Mouse (Mus musculus): ENCODE results near the gene Il1r1. TPM values are rescaled to one million over a fixed set of nuclear protein-coding genes. Genes with fewer than 3 reads are reported as not detected.

Il1r1 gene
- polyA plus RNA-seq (2014; fragmentation: Nextera tagmentation; extraction: Ambion mirVana): 7.9 and 9.8 TPM in 2 replicates

GRCm38 (mm10) chr1:40224539-40225284, at the start of gene Il1r1:
Gene Il1r1, plus strand, starts transcription at chr1:40225080.
- 30% methylated on average over 12 of the region's 12 CpGs for WGBS (ENCODE audit: insufficient replicate concordance)
- peak within 1 kb of the TSS; percentile 41 for H3K4me2 ChIP-seq
- H3K36me3 ChIP-seq (ENCODE audit: control insufficient read depth, insufficient read depth, low read length): no peaks in the 10 kb centered on the region
- H3K9ac ChIP-seq (ENCODE audit: low read depth, low read length): no peak within 1 kb of the TSS
- H3K9me3 ChIP-seq (replicated peaks; ENCODE audit: control insufficient read depth, low read length): no peaks in the 10 kb centered on the region
- H3K4me1 ChIP-seq (ENCODE audit: control insufficient read depth, insufficient read depth, low read length): peaks cover 4% of the 10 kb centered on the region; the same call in 1 of the 2 replicates
- 0 out of 2 replicates have a peak within 1 kb of the TSS, but pooled peaks have one; percentile 12 for H3K4me3 ChIP-seq (ENCODE audit: low read depth, low read length)
- ATAC-seq (replicated peaks; ENCODE audit: insufficient number of reproducible peaks, low FRiP score, low TSS enrichment): no peak
- no peaks in the 10 kb centered on the region for H3K27me3 ChIP-seq (ENCODE audit: control insufficient read depth, insufficient read depth, low read length)
- H3K27ac ChIP-seq (ENCODE audit: low read depth, low read length): peak within 1 kb of the TSS; percentile 46; the same call in 1 of the 2 replicates

- Histone ChIP-seq H3K4me3 (ENCODE audit: low read depth, low read length) (no peak overlapping the region), H3K9me3 (replicated peaks; ENCODE audit: control insufficient read depth, low read length) (no peaks in the 10 kb centered on the region), H3K27me3 (ENCODE audit: control insufficient read depth, insufficient read depth, low read length) (no peaks in the 10 kb centered on the region), H3K9ac (ENCODE audit: low read depth, low read length) (no peak overlapping the region), H3K4me1 (ENCODE audit: control insufficient read depth, insufficient read depth, low read length) (peaks cover 4% of the 10 kb centered on the region; the same call in 1 of the 2 replicates), H3K36me3 (ENCODE audit: control insufficient read depth, insufficient read depth, low read length) (no peaks in the 10 kb centered on the region), H3K27ac (ENCODE audit: low read depth, low read length) (no peak overlapping the region), H3K4me2 (no peak overlapping the region)
- ATAC-seq (replicated peaks; ENCODE audit: insufficient number of reproducible peaks, low FRiP score, low TSS enrichment): no peak
- 82% methylated on average over 5 of the region's 5 CpGs for WGBS (ENCODE audit: insufficient replicate concordance)
Measured at GRCm38 (mm10) chr1:40175123-40175522, 49.8 kb upstream of the Il1r1 start.

GRCm38 (mm10) chr1:40175797-40176196, 49.1 kb upstream of the Il1r1 start:
- no peak for ATAC-seq (replicated peaks; ENCODE audit: insufficient number of reproducible peaks, low FRiP score, low TSS enrichment)
- Histone ChIP-seq H3K4me1 (ENCODE audit: control insufficient read depth, insufficient read depth, low read length) (peaks cover 4% of the 10 kb centered on the region; the same call in 1 of the 2 replicates), H3K27ac (ENCODE audit: low read depth, low read length) (no peak overlapping the region), H3K9ac (ENCODE audit: low read depth, low read length) (no peak overlapping the region), H3K36me3 (ENCODE audit: control insufficient read depth, insufficient read depth, low read length) (no peaks in the 10 kb centered on the region), H3K4me2 (no peak overlapping the region), H3K9me3 (replicated peaks; ENCODE audit: control insufficient read depth, low read length) (no peaks in the 10 kb centered on the region), H3K4me3 (ENCODE audit: low read depth, low read length) (no peak overlapping the region), H3K27me3 (ENCODE audit: control insufficient read depth, insufficient read depth, low read length) (no peaks in the 10 kb centered on the region)
- 93% methylated on average over 1 of the region's 1 CpGs for WGBS (ENCODE audit: insufficient replicate concordance)

- Histone ChIP-seq H3K36me3 (ENCODE audit: control insufficient read depth, insufficient read depth, low read length) (no peaks in the 10 kb centered on the region), H3K9me3 (replicated peaks; ENCODE audit: control insufficient read depth, low read length) (no peaks in the 10 kb centered on the region), H3K27ac (ENCODE audit: low read depth, low read length) (peak overlapping the region; percentile 62), H3K27me3 (ENCODE audit: control insufficient read depth, insufficient read depth, low read length) (no peaks in the 10 kb centered on the region), H3K4me3 (ENCODE audit: low read depth, low read length) (no peak overlapping the region), H3K4me1 (ENCODE audit: control insufficient read depth, insufficient read depth, low read length) (peaks cover 12% of the 10 kb centered on the region), H3K9ac (ENCODE audit: low read depth, low read length) (no peak overlapping the region), H3K4me2 (no peak overlapping the region)
- ATAC-seq (replicated peaks; ENCODE audit: insufficient number of reproducible peaks, low FRiP score, low TSS enrichment): no peak
- WGBS (ENCODE audit: insufficient replicate concordance): 48% methylated on average over 4 of the region's 4 CpGs
Measured at GRCm38 (mm10) chr1:40179031-40179430, 45.8 kb upstream of the Il1r1 start.

DNA sequence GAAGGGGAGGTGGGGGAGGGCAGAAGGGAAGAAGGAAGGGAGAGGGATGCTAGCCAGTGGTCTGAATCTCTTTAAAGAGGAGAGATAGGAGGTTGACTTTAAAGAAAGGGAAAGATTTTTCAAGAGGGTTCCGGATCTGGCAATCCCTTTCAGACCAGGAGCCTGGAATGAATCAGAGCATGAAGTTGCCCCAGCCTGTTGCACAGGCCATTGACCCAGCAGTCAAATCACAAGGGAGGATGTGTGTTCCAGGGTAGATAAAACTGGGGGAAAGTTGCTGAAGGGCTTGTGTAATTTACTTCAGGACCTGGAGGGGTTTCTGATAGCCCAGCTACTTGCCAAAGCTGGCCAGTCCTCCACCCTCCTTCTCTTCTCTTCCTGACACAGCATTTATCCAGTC, 45.4 kb upstream of the Il1r1 start:
- peak; percentile 67 for ATAC-seq (replicated peaks; ENCODE audit: insufficient number of reproducible peaks, low FRiP score, low TSS enrichment)

DNA sequence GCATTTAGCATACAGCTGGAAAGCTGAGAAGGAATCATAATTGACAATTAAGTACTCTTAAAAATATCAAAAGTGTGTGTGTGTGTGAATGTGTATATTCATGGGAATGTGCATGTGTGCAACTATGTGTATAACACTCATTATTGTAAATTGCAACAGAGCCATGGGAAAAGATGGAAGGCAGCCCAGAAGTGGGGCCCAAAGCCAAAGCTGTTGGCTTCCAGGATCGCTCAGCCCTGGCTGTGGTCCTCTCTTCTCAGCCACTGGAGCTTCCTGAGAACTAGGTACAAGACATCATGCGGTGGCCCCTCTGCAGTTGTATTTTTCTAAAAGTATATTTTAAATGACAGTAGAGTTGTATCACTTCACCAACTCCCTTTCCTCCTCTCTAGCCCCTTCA, 44.0 kb upstream of the Il1r1 start:
- ATAC-seq (replicated peaks; ENCODE audit: insufficient number of reproducible peaks, low FRiP score, low TSS enrichment): no peak
- Histone ChIP-seq H3K36me3 (ENCODE audit: control insufficient read depth, insufficient read depth, low read length) (no peaks in the 10 kb centered on the region), H3K4me2 (no peak overlapping the region), H3K9me3 (replicated peaks; ENCODE audit: control insufficient read depth, low read length) (no peaks in the 10 kb centered on the region), H3K4me1 (ENCODE audit: control insufficient read depth, insufficient read depth, low read length) (peaks cover 12% of the 10 kb centered on the region), H3K4me3 (ENCODE audit: low read depth, low read length) (no peak overlapping the region), H3K27ac (ENCODE audit: low read depth, low read length) (no peak overlapping the region), H3K27me3 (ENCODE audit: control insufficient read depth, insufficient read depth, low read length) (no peaks in the 10 kb centered on the region), H3K9ac (ENCODE audit: low read depth, low read length) (no peak overlapping the region)
- 84% methylated on average over 2 of the region's 2 CpGs for WGBS (ENCODE audit: insufficient replicate concordance)

More for the DNA sequence above, 45.4 kb upstream of the Il1r1 start:
- H3K4me1 ChIP-seq (ENCODE audit: control insufficient read depth, insufficient read depth, low read length): peaks cover 12% of the 10 kb centered on the region
- no peak overlapping the region for H3K9ac ChIP-seq (ENCODE audit: low read depth, low read length)
- peak overlapping the region; percentile 62 for H3K27ac ChIP-seq (ENCODE audit: low read depth, low read length)
- 33% methylated on average over 1 of the region's 1 CpGs for WGBS (ENCODE audit: insufficient replicate concordance)
- no peak overlapping the region for H3K4me2 ChIP-seq
- no peak overlapping the region for H3K4me3 ChIP-seq (ENCODE audit: low read depth, low read length)
- no peaks in the 10 kb centered on the region for H3K9me3 ChIP-seq (replicated peaks; ENCODE audit: control insufficient read depth, low read length)
- no peaks in the 10 kb centered on the region for H3K27me3 ChIP-seq (ENCODE audit: control insufficient read depth, insufficient read depth, low read length)
- no peaks in the 10 kb centered on the region for H3K36me3 ChIP-seq (ENCODE audit: control insufficient read depth, insufficient read depth, low read length)

DNA sequence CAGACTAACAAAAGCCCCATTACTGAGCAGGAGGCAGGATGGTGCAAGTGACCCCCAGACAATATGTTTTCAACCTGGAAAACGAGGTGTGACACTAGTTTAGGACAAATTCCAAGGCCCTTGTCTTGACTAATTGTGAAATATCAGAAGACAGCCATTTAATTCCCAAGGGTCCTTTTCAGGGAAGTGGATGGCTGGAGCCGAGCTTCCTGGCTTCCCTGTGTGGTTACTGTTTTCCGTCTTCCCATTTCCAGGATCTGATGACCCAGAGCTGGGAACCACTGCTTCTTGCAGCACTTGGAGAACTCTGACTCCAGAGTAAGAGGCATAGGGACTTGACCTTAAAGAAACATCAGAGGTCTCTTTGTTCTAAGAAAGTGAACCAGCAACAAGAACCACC, 43.2 kb upstream of the Il1r1 start:
- 54% methylated on average over 3 of the region's 3 CpGs for WGBS (ENCODE audit: insufficient replicate concordance)
- Histone ChIP-seq H3K27ac (ENCODE audit: low read depth, low read length) (no peak overlapping the region), H3K9ac (ENCODE audit: low read depth, low read length) (no peak overlapping the region)

DNA sequence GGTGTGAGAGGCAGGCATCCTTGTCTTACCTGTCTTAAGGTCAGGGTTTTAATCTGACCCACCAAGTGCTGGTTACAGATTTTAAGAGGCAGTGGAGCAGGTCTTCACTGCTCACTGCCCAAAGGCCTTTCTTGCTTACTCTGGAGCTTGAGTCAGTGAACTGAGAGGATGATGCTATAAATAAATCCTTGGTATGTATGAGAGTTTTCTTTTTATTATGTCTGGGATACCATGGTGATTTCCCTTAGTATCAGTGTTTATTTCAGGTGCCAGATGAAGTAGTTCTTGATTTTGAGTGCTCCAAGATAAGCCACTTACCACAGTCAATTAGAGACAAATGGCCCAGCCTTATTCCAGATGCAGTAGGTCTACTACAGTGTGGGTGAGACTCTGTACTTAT, 41.5 kb upstream of the Il1r1 start:
- Histone ChIP-seq H3K4me3 (ENCODE audit: low read depth, low read length) (no peak overlapping the region), H3K9me3 (replicated peaks; ENCODE audit: control insufficient read depth, low read length) (no peaks in the 10 kb centered on the region), H3K27me3 (ENCODE audit: control insufficient read depth, insufficient read depth, low read length) (no peaks in the 10 kb centered on the region), H3K4me2 (no peak overlapping the region), H3K4me1 (ENCODE audit: control insufficient read depth, insufficient read depth, low read length) (peaks cover 12% of the 10 kb centered on the region), H3K9ac (ENCODE audit: low read depth, low read length) (no peak overlapping the region), H3K36me3 (ENCODE audit: control insufficient read depth, insufficient read depth, low read length) (no peaks in the 10 kb centered on the region), H3K27ac (ENCODE audit: low read depth, low read length) (0 out of 2 replicates have a peak overlapping the region, but pooled peaks have one; percentile 29)
- ATAC-seq (replicated peaks; ENCODE audit: insufficient number of reproducible peaks, low FRiP score, low TSS enrichment): no peak

More for the DNA sequence above, 43.2 kb upstream of the Il1r1 start:
- Histone ChIP-seq H3K36me3 (ENCODE audit: control insufficient read depth, insufficient read depth, low read length) (no peaks in the 10 kb centered on the region), H3K4me2 (no peak overlapping the region), H3K4me3 (ENCODE audit: low read depth, low read length) (no peak overlapping the region), H3K4me1 (ENCODE audit: control insufficient read depth, insufficient read depth, low read length) (peaks cover 12% of the 10 kb centered on the region), H3K27me3 (ENCODE audit: control insufficient read depth, insufficient read depth, low read length) (no peaks in the 10 kb centered on the region), H3K9me3 (replicated peaks; ENCODE audit: control insufficient read depth, low read length) (no peaks in the 10 kb centered on the region)
- ATAC-seq (replicated peaks; ENCODE audit: insufficient number of reproducible peaks, low FRiP score, low TSS enrichment): no peak

GRCm38 (mm10) chr1:40187961-40188360, 36.9 kb upstream of the Il1r1 start:
- 55% methylated on average over 1 of the region's 1 CpGs for WGBS (ENCODE audit: insufficient replicate concordance)
- Histone ChIP-seq H3K4me1 (ENCODE audit: control insufficient read depth, insufficient read depth, low read length) (peaks cover 8% of the 10 kb centered on the region; the same call in 1 of the 2 replicates), H3K27ac (ENCODE audit: low read depth, low read length) (no peak overlapping the region), H3K36me3 (ENCODE audit: control insufficient read depth, insufficient read depth, low read length) (no peaks in the 10 kb centered on the region), H3K4me3 (ENCODE audit: low read depth, low read length) (no peak overlapping the region), H3K9me3 (replicated peaks; ENCODE audit: control insufficient read depth, low read length) (no peaks in the 10 kb centered on the region), H3K27me3 (ENCODE audit: control insufficient read depth, insufficient read depth, low read length) (no peaks in the 10 kb centered on the region), H3K9ac (ENCODE audit: low read depth, low read length) (no peak overlapping the region), H3K4me2 (no peak overlapping the region)
- no peak for ATAC-seq (replicated peaks; ENCODE audit: insufficient number of reproducible peaks, low FRiP score, low TSS enrichment)

All from heart, embryonic 11.5 days (tissue).